Mouse (Mus musculus) liver, postnatal 0 days (tissue): Measurements from ENCODE around the gene Pecam1. TPM values are rescaled to one million over a fixed set of nuclear protein-coding genes. Genes with fewer than 3 reads are reported as not detected.

Experiments
- ATAC-seq: fragments of 200-750 bp; cut with Nextera tagmentation; 2 replicates; pipeline ENCODE4 v1.8.0; 2017; ENCODE audit warnings: mild to moderate bottlenecking, moderate library complexity
- DNase-seq: peaks from one replicate; pipeline ENCODE4 v3.0.0-alpha.2; 2016
- H3K27ac ChIP-seq: fragments of 300-500 bp; sonication (generic); 2 replicates; pipeline ENCODE4 v1.5.1; 2014; ENCODE audit warnings: antibody characterized with exemption, moderate library complexity, mild to moderate bottlenecking, low read depth
- H3K27me3 ChIP-seq: fragments of 300-500 bp; sonication (generic); 2 replicates; pipeline ENCODE4 v1.6.1; 2014; ENCODE audit warnings: low read length, control low read depth, mixed read lengths; ENCODE audit not compliant: insufficient read depth
- H3K36me3 ChIP-seq: fragments of 300-500 bp; sonication (generic); replicated peaks from 2 replicates; pipeline ENCODE4 v1.6.1; 2014; ENCODE audit warnings: mild to moderate bottlenecking, control low read depth, low read length, moderate library complexity, mixed read lengths; ENCODE audit not compliant: insufficient read depth
- H3K4me1 ChIP-seq: fragments of 300-500 bp; sonication (generic); 2 replicates; pipeline ENCODE4 v1.6.1; 2014; ENCODE audit warnings: antibody characterized with exemption, mild to moderate bottlenecking, control low read depth; ENCODE audit not compliant: insufficient read depth
- H3K4me2 ChIP-seq: fragments of 300-500 bp; sonication (generic); 2 replicates; pipeline ENCODE4 v1.6.1; 2014; ENCODE audit warnings: low read depth, mild to moderate bottlenecking, low read length, moderate library complexity, mixed read lengths
- H3K4me3 ChIP-seq: fragments of 300-500 bp; sonication (generic); 2 replicates; pipeline ENCODE4 v1.5.1; 2014; ENCODE audit warnings: low read depth, low read length
- H3K9ac ChIP-seq: fragments of 300-500 bp; sonication (generic); replicated peaks from 2 replicates; pipeline ENCODE4 v1.6.1; 2014; ENCODE audit warnings: mild to moderate bottlenecking, moderate library complexity
- H3K9me3 ChIP-seq: fragments of 300-500 bp; sonication (generic); 2 replicates; pipeline ENCODE4 v1.6.1; 2016; ENCODE audit warnings: mild to moderate bottlenecking, control low read depth, low read length, mixed read lengths
- CTCF ChIP-seq: sonication (generic); IDR thresholded peaks from 2 replicates; pipeline ENCODE4 v1.5.1; 2016; ENCODE audit warnings: antibody characterized with exemption, low read depth
- EP300 ChIP-seq: IDR thresholded peaks from 2 replicates; pipeline ENCODE4 v1.6.1; 2016; ENCODE audit warnings: antibody characterized with exemption, low read depth, mild to moderate bottlenecking
- WGBS: fragments of 180-500 bp; shearing (Covaris S2); extraction: QIAGEN DNeasy Blood & Tissue Kit; methylation state at CpG from one replicate; pipeline ENCODE4 v1.1.7; 2014; ENCODE audit not compliant: insufficient replicate concordance; 5-methylcytosine and 5-hydroxymethylcytosine counted together
- polyA plus RNA-seq: library from polyadenylated mRNA; unstranded; fragments of >200 nt; fragmentation: Nextera tagmentation; extraction: Ambion mirVana; gene quantifications from 2 replicates; pipeline ENCODE4 v1.2.1, GENCODE M21; 2015

Gene Pecam1
- polyA plus RNA-seq, 1 experiment from 2014 or later, result 9.2 TPM

DNA sequence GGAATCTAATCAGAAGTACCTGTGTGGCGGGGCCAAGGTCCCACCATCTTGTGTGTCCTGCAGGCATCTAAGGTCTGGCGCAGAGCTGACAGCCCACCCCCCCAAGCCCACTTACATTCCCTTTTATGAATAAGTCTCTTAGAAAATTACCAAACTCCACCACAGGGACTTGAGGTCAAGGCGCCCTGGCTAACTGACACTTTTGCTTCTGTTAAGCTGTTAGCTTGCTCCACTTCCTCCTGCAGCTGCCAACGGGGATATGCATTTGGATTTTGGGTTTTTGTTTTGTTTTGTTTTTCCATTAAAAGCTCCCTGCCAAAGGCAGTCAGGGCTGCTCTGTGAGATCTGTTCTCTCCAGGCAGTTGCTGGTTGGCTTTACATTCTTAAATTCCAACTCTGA is 134.9 kb downstream of the Pecam1 start:
- TF ChIP-seq EP300 (no peak), CTCF (no peak)
- no peak for DNase-seq
- 59% methylated on average over 4 of the region's 4 CpGs for WGBS

DNA sequence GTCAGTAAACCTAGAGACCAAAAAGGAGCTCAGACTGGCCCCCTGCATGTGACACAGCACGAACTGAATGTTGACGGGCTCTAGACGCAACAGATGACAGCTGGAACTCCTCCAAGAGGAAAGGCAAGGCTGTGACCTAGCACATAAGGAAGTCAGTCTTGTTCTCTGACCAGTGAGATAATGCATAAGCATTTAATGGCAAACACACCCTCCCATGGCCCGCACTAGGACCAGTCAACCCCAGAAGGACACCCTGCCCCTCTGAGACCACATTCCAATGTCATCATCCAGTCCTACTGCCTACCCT is 136.1 kb downstream of the Pecam1 start:
- H3K4me3 ChIP-seq, result no peak overlapping the region
- H3K4me1 ChIP-seq, result peaks cover 29% of the 10 kb centered on the region
- ATAC-seq (no peak), DNase-seq (peak; percentile 29)
- TF ChIP-seq CTCF, result no peak
- TF ChIP-seq EP300, result no peak
- H3K4me2 ChIP-seq, result no peak overlapping the region
- no peaks in the 10 kb centered on the region for H3K9me3 ChIP-seq
- H3K27ac ChIP-seq, result peak overlapping the region; percentile 17
- WGBS, result 37% methylated on average over 4 of the region's 4 CpGs
- no peaks in the 10 kb centered on the region for H3K27me3 ChIP-seq
- H3K9ac ChIP-seq, result no peak overlapping the region
- H3K36me3 ChIP-seq, result no peaks in the 10 kb centered on the region

More for the DNA sequence above, 134.9 kb downstream of the Pecam1 start:
- Histone ChIP-seq H3K4me3 (no peak overlapping the region), H3K9me3 (no peaks in the 10 kb centered on the region), H3K9ac (no peak overlapping the region), H3K4me2 (no peak overlapping the region), H3K36me3 (no peaks in the 10 kb centered on the region), H3K4me1 (peaks cover 22% of the 10 kb centered on the region), H3K27me3 (no peaks in the 10 kb centered on the region), H3K27ac (no peak overlapping the region)
- no peak for ATAC-seq

DNA sequence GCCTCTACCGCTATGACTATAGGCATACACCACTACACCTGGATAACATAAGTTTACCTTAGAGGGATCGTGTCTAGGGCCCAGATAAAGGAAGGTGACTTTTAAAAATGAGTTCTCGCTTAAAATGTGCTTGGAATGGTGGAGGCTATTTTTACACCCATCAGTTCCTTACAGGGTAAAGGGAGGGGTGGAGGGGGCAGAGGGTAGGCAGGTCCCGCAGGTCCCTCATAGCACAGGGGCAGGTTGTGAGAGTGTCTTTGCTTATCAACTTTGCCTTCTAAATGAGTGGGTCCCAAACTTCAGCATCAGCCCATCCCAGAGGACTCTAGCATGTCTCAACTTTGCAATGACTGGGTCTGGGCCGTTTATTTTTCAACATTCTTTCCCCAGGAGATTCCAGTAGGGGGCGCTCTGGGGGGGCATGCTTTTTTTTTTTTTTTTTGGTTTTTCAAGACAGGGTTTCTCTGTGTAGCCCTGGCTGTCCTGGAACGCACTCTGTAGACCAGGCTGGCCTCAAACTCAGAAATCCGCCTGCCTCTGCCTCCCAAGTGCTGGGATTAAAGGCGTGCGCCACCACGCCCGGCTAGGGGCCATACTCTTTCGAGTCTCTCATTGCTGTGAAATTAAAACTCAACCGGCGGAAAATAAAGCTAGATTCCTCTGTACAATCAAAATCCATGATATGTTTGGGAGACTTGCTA is 136.6 kb downstream of the Pecam1 start:
- DNase-seq (peak; percentile 45), ATAC-seq (no peak)
- Histone ChIP-seq H3K27ac (peak overlapping the region; percentile 96), H3K9me3 (no peaks in the 10 kb centered on the region), H3K27me3 (no peaks in the 10 kb centered on the region), H3K9ac (peak overlapping the region; percentile 88), H3K36me3 (no peaks in the 10 kb centered on the region), H3K4me1 (peaks cover 29% of the 10 kb centered on the region), H3K4me2 (peak overlapping the region; percentile 73), H3K4me3 (peak overlapping the region; percentile 92)
- TF ChIP-seq EP300 (no peak), CTCF (peak; percentile 53)
- 47% methylated on average over 14 of the region's 15 CpGs for WGBS

DNA sequence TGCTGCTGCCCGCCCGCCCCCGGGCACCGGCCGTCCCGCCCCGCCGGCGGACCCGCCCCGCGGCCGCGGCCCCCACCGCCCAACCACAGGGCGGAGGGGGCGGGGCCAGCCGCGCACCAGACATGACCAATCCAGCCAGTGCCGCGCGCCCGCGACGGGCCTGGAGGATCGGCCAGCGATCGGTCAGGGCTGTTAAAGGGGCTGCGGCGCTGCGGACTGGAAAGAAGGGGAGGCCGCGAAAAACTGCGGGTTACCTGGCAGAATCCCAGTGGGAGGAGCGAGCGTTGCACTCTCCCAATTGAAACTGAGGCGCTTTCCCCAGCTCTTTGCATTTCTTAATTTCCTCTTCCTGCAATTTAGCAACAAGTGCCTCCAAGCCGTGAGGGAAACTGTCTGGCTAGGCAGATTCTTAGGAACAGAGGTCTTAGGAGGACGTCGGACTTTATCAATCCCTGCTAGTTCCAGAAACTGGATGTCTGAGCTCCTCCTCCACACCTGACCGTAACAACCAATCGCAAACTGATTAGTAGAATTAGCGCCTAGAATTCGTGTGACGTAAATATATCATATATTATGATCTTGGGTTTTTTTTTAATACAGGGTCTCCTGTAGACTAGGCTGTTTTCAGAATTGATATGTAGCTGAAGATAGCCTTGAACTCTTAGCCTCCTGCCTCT is 137.3 kb downstream of the Pecam1 start, which contains the start of gene Tex2:
Tex2 (minus strand) TSS at position 463 of the 677 bp plus-strand sequence.
- DNase-seq (peak; percentile 97), ATAC-seq (peak; percentile 93)
- Histone ChIP-seq H3K36me3 (no peaks in the 10 kb centered on the region), H3K27ac (peak within 1 kb of the TSS; percentile 96), H3K4me2 (peak within 1 kb of the TSS; percentile 73), H3K4me1 (peaks cover 29% of the 10 kb centered on the region), H3K27me3 (no peaks in the 10 kb centered on the region), H3K9me3 (no peaks in the 10 kb centered on the region), H3K4me3 (peak within 1 kb of the TSS; percentile 92), H3K9ac (peak within 1 kb of the TSS; percentile 88)
- WGBS, result 5% methylated on average over 43 of the region's 45 CpGs
- TF ChIP-seq CTCF (no peak), EP300 (peak; percentile 45; the same call in 1 of the 2 replicates)

DNA sequence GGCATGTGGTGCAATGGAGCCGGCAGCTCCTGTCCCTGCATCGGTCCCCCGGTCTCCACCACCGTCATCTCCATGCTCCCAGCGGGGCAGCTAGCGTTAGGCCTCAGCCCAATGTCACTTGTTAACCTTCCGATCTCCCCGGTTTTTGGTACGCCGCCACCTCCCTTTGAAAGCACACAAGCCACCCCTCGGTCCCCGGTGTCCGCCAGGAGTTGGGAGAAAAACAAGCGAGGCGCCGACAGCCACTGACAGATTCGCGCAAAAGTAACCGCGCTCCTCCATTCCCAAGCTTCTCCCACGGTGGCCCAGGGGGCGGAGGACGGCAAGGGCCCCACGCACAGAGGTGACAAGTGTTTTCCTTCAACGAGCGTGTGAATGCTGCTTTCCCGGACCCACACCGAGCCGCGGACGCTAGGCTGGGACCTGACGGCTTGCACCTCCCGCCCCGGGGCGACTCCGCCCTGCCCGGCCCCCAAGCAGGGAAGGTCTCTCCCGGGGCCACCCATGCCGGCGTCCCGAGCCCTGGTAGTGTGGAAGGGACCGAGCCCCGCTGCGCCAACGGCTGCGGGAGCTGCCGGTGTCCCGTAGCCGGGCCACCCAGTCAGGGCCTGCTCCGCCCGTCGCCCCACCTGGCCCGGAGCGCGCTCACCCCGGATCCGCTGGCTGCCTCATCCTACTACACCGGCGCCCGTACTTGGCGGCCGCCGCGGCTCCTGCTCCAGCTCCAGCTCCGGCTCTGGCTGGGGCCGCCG is 138.0 kb downstream of the Pecam1 start:
- Histone ChIP-seq H3K27me3 (no peaks in the 10 kb centered on the region), H3K4me1 (peaks cover 29% of the 10 kb centered on the region), H3K9me3 (no peaks in the 10 kb centered on the region), H3K27ac (peak overlapping the region; percentile 96), H3K36me3 (no peaks in the 10 kb centered on the region), H3K4me3 (peak overlapping the region; percentile 92), H3K9ac (peak overlapping the region; percentile 88), H3K4me2 (peak overlapping the region; percentile 73)
- no peak for TF ChIP-seq EP300
- no peak for TF ChIP-seq CTCF
- DNase-seq, result peak; percentile 79
- under 1% methylated on average over 48 of the region's 67 CpGs for WGBS
- peak; percentile 74 for ATAC-seq

DNA sequence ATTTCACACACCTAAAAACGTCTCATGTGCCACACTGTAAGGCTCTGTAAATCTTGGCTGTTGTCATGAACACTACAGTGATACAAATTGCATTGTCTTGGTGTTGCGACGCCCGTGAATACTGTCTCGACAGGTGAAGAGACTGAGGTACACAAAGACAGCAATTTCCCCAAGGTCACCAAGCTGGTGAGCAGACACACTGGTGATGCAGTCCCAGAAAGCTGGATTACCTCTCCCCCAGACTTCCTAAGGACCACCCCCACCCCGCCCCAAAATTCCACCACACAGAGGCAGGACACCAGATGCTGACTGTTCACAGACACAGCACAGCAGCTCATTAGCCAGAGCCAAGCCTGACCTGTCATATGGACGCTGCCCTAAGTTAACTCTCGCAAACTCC is 140.7 kb downstream of the Pecam1 start:
- DNase-seq, result no peak

More for the DNA sequence above, 140.7 kb downstream of the Pecam1 start:
- Histone ChIP-seq H3K9ac (no peak overlapping the region), H3K9me3 (no peaks in the 10 kb centered on the region), H3K4me3 (no peak overlapping the region), H3K27me3 (no peaks in the 10 kb centered on the region), H3K4me1 (peaks cover 29% of the 10 kb centered on the region), H3K4me2 (no peak overlapping the region), H3K27ac (no peak overlapping the region), H3K36me3 (no peaks in the 10 kb centered on the region; the same call in 1 of the 2 replicates)
- no peak for TF ChIP-seq EP300
- ATAC-seq, result no peak
- WGBS, result 81% methylated on average over 8 of the region's 8 CpGs
